Mouse (Mus musculus): ENCODE measurements at regions not wholly inside any gene's neighbourhood (a gene's known extent, or its start where the extent isn't known, plus 50 kb on each side); places are given as distances from the start of the nearest gene placed in this dataset.

DNA sequence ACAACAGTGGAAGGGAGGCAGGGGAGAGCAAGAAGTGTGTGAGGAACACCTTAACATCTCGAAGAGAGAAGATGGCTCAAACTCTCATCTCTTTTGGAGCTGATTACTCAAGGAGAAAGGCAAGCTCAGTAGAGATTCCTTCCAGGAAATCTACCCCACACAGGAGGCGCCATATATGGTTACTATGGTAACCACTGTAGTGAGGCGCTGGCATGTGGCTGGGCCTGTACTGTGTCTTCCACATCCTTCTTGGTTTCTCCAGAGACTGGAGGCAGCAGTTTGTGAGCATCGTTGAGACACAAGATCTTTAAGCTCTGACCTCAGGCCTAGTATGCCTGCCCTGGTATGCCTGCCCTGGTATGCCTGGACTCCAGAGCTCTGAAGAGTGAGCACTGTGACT, 191.6 kb upstream of the Foxq1 start:
- no peak for TF ChIP-seq CTCF (IDR thresholded peaks at IDR 0.05; ENCODE audit: low read depth)
- TF ChIP-seq EP300 (IDR thresholded peaks at IDR 0.05; ENCODE audit: low read depth): no peak
